Mouse (Mus musculus): Measurements from ENCODE around the gene Tmem223.

DNA sequence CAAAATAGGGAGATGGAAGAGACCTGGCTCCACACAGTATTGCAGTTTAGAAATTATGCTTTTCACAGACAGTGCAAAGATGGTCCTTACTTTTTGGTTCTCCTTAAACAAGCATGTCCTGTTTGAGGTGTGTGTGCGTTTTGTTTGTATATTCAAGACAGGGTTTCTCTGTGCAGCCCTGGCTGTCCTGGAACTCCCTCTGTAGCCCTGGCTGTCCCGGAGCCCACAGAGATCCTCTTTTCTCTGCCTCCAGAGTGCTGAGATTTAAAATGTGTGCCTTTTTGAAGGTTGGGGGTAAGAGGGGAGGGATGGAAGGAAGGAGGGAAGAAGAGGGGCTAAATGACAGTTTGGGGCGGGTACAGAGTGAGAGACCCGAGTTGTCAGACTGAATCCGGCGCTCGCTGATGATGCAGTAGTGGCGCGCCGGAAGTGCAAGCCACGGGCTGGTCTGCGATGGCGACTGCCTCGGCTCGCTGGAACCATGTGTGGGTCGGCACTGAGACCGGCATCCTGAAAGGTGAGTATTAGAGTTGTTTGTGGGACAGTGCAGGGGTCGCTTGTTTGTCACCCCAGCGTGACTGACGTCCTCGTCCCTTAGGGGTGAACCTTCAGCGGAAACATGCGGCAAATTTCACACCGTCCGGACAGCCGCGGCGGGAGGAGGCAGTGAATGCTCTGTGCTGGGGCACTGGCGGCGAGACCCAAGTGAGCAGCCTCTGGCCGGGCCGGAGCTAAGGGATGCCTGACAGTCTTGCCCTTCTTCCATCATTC is 35.2 kb upstream of the Tmem223 start, which contains the start of gene Wdr74:
- TF ChIP-seq EP300 (IDR thresholded peaks at IDR 0.05; ENCODE audit: low read depth) (no peak), CTCF (IDR thresholded peaks at IDR 0.05; ENCODE audit: low read depth) (no peak)
